Mouse (Mus musculus) brown adipose tissue, adult 24 weeks (tissue): Measurements from ENCODE around the gene Mad1l1. TPM values are rescaled to one million over a fixed set of nuclear protein-coding genes. Genes with fewer than 3 reads are reported as not detected.

Source experiments
- H3K27ac ChIP-seq: fragments of 200-500 bp; replicated peaks from 2 replicates; pipeline ENCODE4 v1.5.1; 2012; ENCODE audit warnings: low read depth, mild to moderate bottlenecking, low read length
- H3K4me1 ChIP-seq: fragments of 200-500 bp; 2 replicates; pipeline ENCODE4 v1.6.1; 2012; ENCODE audit warnings: low read length, mixed read lengths; ENCODE audit not compliant: control insufficient read depth, insufficient read depth, insufficient read length
- H3K4me3 ChIP-seq: fragments of 200-500 bp; 2 replicates; pipeline ENCODE4 v1.5.1; 2012; ENCODE audit warnings: low read depth, mild to moderate bottlenecking, low read length, moderate library complexity; ENCODE audit not compliant: insufficient read depth
- polyA plus RNA-seq: library from polyadenylated mRNA; stranded (reverse); fragments of >200 nt; gene quantifications from 2 replicates; pipeline ENCODE4 v1.2.4, GENCODE M21; 2012; ENCODE audit not compliant: missing spikeins, insufficient read depth, insufficient read length

Gene Mad1l1
- polyA plus RNA-seq, 1 experiment: 2.7 TPM

DNA sequence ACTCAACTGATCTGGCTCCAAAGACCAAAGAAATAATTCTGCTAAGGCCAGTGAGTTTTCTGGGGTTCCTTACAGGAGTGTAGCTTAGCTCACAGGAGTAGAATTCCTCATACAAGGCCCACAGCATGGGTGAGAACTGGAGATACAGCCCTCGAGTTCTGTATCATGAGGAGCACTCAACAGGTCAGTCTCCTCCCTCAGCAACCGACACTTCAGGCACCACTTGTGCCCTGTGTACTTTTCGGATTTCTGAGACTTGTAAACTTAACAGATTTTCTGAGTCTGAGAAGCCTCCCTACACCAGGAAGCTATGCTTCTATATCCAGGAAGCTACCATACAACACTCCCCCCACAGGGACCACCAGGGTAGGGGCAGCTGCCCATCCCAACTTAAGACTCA, 18.5 kb upstream of the Mad1l1 start:
- H3K27ac ChIP-seq: no peak overlapping the region
- no peaks in the 10 kb centered on the region for H3K4me1 ChIP-seq
- no peak overlapping the region for H3K4me3 ChIP-seq

GRCm38 (mm10) chr5:140338779-140339178, 17.4 kb upstream of the Mad1l1 start:
- Histone ChIP-seq H3K4me3 (no peak overlapping the region), H3K4me1 (no peaks in the 10 kb centered on the region), H3K27ac (no peak overlapping the region)

- no peak overlapping the region for H3K27ac ChIP-seq
- no peaks in the 10 kb centered on the region for H3K4me1 ChIP-seq
These were observed 15.3 kb upstream of the Mad1l1 start for GRCm38 (mm10) chr5:140336680-140337079.

GRCm38 (mm10) chr5:140333631-140334030, 12.3 kb upstream of the Mad1l1 start:
- Histone ChIP-seq H3K27ac (no peak overlapping the region), H3K4me1 (peaks cover 6% of the 10 kb centered on the region), H3K4me3 (no peak overlapping the region)

More at GRCm38 (mm10) chr5:140336680-140337079, 15.3 kb upstream of the Mad1l1 start:
- H3K4me3 ChIP-seq: no peak overlapping the region

GRCm38 (mm10) chr5:140332519-140332918, 11.2 kb upstream of the Mad1l1 start:
- no peak overlapping the region for H3K27ac ChIP-seq
- peaks cover 6% of the 10 kb centered on the region for H3K4me1 ChIP-seq
- no peak overlapping the region for H3K4me3 ChIP-seq

- peak within 1 kb of the TSS; percentile 95 for H3K4me3 ChIP-seq
- H3K4me1 ChIP-seq: peaks cover 6% of the 10 kb centered on the region
- H3K27ac ChIP-seq: peak within 1 kb of the TSS; percentile 20; the same call in 1 of the 2 replicates
These were observed 10.5 kb upstream of the Mad1l1 start, which contains the start of gene Mrm2 for GRCm38 (mm10) chr5:140331615-140332512. TSS of gene Mrm2 (minus strand) at chr5:140331898.

- no peak overlapping the region for H3K4me3 ChIP-seq
- 0 out of 2 replicates have a peak, but pooled peaks cover 3% of the 10 kb centered on the region for H3K4me1 ChIP-seq
- no peak overlapping the region for H3K27ac ChIP-seq
These were observed 2.7 kb upstream of the Mad1l1 start for GRCm38 (mm10) chr5:140324058-140324457.

GRCm38 (mm10) chr5:140321756-140322575, 614 bp upstream of the Mad1l1 start:
- peak overlapping the region; percentile 75 for H3K27ac ChIP-seq
- H3K4me1 ChIP-seq: 0 out of 2 replicates have a peak, but pooled peaks cover 3% of the 10 kb centered on the region
- H3K4me3 ChIP-seq: peak overlapping the region; percentile 74

GRCm38 (mm10) chr5:140316716-140317115, 4.6 kb downstream of the Mad1l1 start:
- H3K4me3 ChIP-seq: no peak overlapping the region
- H3K27ac ChIP-seq: no peak overlapping the region
- H3K4me1 ChIP-seq: 0 out of 2 replicates have a peak, but pooled peaks cover 3% of the 10 kb centered on the region

DNA sequence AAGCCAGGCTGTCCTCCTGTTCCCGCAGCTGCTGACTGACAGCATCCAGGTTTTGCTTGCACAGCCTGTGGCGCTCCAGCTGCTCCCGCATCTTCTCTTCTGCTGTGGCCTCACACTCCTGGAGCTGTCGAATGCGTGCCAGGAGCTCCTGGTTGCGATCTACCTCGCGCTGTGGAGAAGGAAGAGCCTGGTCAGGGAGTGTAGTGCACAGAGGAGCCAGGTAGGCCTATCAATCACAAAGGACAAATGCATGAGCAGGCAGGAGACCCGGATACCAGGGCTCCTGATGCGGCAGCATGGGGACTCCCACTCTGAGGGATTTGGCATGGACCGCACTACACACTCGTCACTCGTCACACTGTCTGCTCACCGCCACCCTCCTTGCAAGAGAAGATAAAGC, 13.8 kb downstream of the Mad1l1 start:
- Histone ChIP-seq H3K4me1 (no peaks in the 10 kb centered on the region), H3K4me3 (no peak overlapping the region), H3K27ac (no peak overlapping the region)

DNA sequence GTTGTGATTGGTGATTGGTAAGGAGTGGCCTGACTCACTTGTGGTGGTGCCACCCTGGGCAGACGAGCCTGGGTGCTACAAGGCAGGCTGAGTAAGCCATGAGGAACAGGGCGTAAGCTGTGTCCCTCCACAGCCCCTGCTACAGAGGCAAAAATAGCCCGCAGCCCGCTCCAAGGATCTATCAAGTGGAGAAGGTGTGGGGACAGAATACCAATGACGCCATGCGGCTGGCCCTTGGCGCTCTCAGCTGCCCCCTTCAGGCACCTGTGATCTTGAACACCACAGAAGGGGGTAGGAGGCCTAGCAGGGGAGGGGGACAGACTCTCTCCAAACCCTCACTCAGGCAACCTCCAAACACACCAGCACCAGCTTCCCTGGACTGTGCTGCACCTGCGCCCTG, 15.3 kb downstream of the Mad1l1 start:
- no peak overlapping the region for H3K27ac ChIP-seq
- H3K4me3 ChIP-seq: no peak overlapping the region
- no peaks in the 10 kb centered on the region for H3K4me1 ChIP-seq

DNA sequence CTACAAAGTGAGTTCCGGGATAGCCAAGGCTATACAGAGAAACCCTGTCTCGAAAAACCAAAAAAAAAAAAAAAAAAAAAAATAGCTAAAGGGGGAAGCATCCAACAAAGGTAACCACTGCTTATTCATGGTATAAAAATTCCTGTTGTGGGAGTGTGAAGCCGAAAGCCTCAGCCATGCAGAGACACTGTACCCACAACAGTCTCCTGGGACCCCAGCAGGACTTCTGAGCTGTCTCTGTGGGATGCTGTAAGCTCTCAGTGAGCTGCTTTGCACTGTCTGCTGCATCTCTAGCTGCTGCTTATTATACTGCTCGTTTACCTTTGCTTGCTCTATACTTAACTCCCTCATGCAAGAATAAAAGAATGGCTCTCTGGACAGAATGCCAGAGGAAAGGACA, 23.1 kb downstream of the Mad1l1 start:
- H3K4me3 ChIP-seq: no peak overlapping the region
- no peak overlapping the region for H3K27ac ChIP-seq
- H3K4me1 ChIP-seq: no peaks in the 10 kb centered on the region

DNA sequence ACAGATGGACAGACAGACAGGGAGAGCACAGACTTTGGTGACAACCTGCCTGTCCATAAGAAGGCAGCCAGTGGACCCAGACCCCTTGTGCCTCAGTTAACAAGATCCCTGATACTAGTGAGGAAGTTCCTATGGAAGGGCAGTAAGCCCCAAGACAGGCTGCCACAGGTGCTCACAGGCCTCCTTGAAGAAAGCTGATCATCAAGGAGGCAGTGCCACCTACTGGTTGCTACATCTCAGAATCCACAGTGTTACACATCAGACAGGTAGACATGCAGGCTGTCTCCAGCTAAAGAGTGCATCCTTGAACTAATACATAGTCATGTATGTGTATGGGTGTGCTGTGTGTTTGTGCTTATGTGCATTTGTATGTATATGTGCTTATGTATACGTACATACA, 29.2 kb downstream of the Mad1l1 start:
- no peak overlapping the region for H3K4me3 ChIP-seq

DNA sequence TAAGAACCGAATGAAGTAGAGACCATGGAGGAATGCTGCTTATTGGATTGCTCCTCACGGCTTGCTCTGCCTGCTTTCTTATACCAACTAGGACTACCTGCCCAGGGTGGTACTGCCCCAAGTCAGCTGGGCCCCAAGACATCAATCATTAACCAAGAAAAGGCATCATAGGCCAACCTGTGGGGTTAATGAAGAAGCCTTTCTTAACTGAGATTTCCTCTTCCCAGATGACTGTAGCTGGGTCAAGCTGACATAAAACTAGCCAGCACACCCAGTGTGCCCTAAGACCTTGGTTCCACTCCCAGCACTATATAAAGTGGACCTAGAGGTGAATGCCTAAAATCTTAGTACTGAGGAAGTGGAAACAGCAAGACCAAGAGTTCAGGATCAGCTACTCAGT, 32.2 kb downstream of the Mad1l1 start:
- Histone ChIP-seq H3K4me3 (no peak overlapping the region), H3K27ac (no peak overlapping the region), H3K4me1 (no peaks in the 10 kb centered on the region)

More for the DNA sequence above, 29.2 kb downstream of the Mad1l1 start:
- H3K4me1 ChIP-seq: no peaks in the 10 kb centered on the region
- H3K27ac ChIP-seq: no peak overlapping the region

DNA sequence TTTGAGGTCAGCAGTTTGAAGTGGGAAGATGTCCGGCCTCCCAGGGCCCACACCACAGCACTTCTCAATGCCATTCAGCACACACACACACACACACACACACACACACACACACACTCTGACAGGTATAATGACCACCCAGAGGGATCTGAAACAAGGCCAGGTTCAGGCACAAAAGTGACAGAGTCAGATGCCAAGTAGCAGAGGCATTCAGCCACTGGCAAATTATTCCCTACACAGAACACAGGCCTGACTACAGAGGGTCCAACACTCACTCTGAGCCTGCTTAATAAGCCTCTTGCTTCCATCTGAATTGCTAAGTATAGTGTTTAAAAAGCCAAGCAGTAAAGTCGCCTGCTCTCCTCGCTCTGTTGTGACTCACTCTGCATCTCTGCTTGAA, 33.1 kb downstream of the Mad1l1 start:
- H3K4me1 ChIP-seq: no peaks in the 10 kb centered on the region
- H3K4me3 ChIP-seq: no peak overlapping the region
- no peak overlapping the region for H3K27ac ChIP-seq
